Comparison of ENCODE assay signal across 21 mouse cellular contexts in genomic region chr15:25946482-25946881, GRCm38 (mm10).
"Had no signal": no experiment of that assay in that cellular context is flagged by ENCODE, and none has a peak within 500 bp of the region (broad histone marks: within the 10 kb centered on the region; RNA-seq: fewer than 3 reads in every experiment).

No protein-coding gene starts in this region.

- H3K9ac ChIP-seq: liver, embryonic 14.5 days; lung, embryonic 15.5 days; midbrain, embryonic 13.5 days; neural tube, embryonic 12.5 days; neural tube, embryonic 15.5 days had no signal

- ATAC-seq: midbrain, embryonic 13.5 days had no signal

- H3K36me3 ChIP-seq: lung, embryonic 15.5 days; midbrain, embryonic 13.5 days; neural tube, embryonic 12.5 days; neural tube, embryonic 15.5 days had no signal

- DNase-seq: kidney, adult 11 months; kidney, postnatal 10 days; kidney, postnatal 4 days; layer of hippocampus, adult 9-11 months; layer of hippocampus, postnatal 36 days; lung, adult 18-20 months; lung, postnatal 14 days; lung, postnatal 4 days; right cerebral cortex, adult 18-20 months; right cerebral cortex, postnatal 14 days; right cerebral cortex, postnatal 4 days; thymus, adult 2 months; thymus, postnatal 14 days; thymus, postnatal 4 days had no signal

- H3K4me1 ChIP-seq: lung, embryonic 15.5 days; neural tube, embryonic 12.5 days; neural tube, embryonic 15.5 days had no signal

- H3K27me3 ChIP-seq: lung, embryonic 15.5 days; midbrain, embryonic 13.5 days; neural tube, embryonic 12.5 days; neural tube, embryonic 15.5 days had no signal

- H3K4me2 ChIP-seq: lung, embryonic 15.5 days; midbrain, embryonic 13.5 days; neural tube, embryonic 12.5 days; neural tube, embryonic 15.5 days had no signal

- H3K9me3 ChIP-seq: lung, embryonic 15.5 days; midbrain, embryonic 13.5 days; neural tube, embryonic 12.5 days; neural tube, embryonic 15.5 days had no signal

- H3K27ac ChIP-seq: left cerebral cortex, adult 2 months; liver, embryonic 14.5 days; lung, embryonic 15.5 days; midbrain, embryonic 13.5 days; neural tube, embryonic 12.5 days; neural tube, embryonic 15.5 days; stomach, postnatal 0 days had no signal

- H3K4me3 ChIP-seq: left cerebral cortex, adult 2 months; lung, embryonic 15.5 days; midbrain, embryonic 13.5 days; neural tube, embryonic 12.5 days; neural tube, embryonic 15.5 days had no signal
